Mouse (Mus musculus): ENCODE results near the gene Rnf19b.

Gene Rnf19b

GRCm38 (mm10) chr4:129058207-129059092 lies at the start of gene Rnf19b:
Gene Rnf19b, plus strand, starts transcription at chr4:129058271.
- DNase-seq (ENCODE audit: inconsistent age in 2 of 2, low spot score in 1 of 2): peak; percentile 73 to 87

- DNase-seq (ENCODE audit: inconsistent age in 2 of 2, low spot score in 1 of 2): no peak
Measured at GRCm38 (mm10) chr4:129008672-129009071, 49.4 kb upstream of the Rnf19b start.

GRCm38 (mm10) chr4:129009521-129009920 lies 48.5 kb upstream of the Rnf19b start:
- no peak for DNase-seq (ENCODE audit: inconsistent age in 2 of 2, low spot score in 1 of 2)

- DNase-seq (ENCODE audit: inconsistent age in 2 of 2, low spot score in 1 of 2): peak; percentile 73 to 85
Measured at GRCm38 (mm10) chr4:129011604-129012121, 46.4 kb upstream of the Rnf19b start.

- DNase-seq (ENCODE audit: inconsistent age in 2 of 2, low spot score in 1 of 2): no peak
Measured at GRCm38 (mm10) chr4:129013151-129013864, 44.8 kb upstream of the Rnf19b start.

- DNase-seq (ENCODE audit: inconsistent age in 2 of 2, low spot score in 1 of 2): no peak
Measured at GRCm38 (mm10) chr4:129016329-129016728, 41.7 kb upstream of the Rnf19b start.

- DNase-seq (ENCODE audit: inconsistent age in 2 of 2, low spot score in 1 of 2): no peak
Measured at GRCm38 (mm10) chr4:129017150-129017549, 40.9 kb upstream of the Rnf19b start.

GRCm38 (mm10) chr4:129018788-129019435 lies 39.2 kb upstream of the Rnf19b start:
- no peak for DNase-seq (ENCODE audit: inconsistent age in 2 of 2, low spot score in 1 of 2)

GRCm38 (mm10) chr4:129019788-129020187 lies 38.3 kb upstream of the Rnf19b start:
- no peak for DNase-seq (ENCODE audit: inconsistent age in 2 of 2, low spot score in 1 of 2)

- DNase-seq (ENCODE audit: inconsistent age in 2 of 2, low spot score in 1 of 2): peak; percentile 87 to 93
Measured at GRCm38 (mm10) chr4:129020454-129020853, 37.6 kb upstream of the Rnf19b start.

- no peak for DNase-seq (ENCODE audit: inconsistent age in 2 of 2, low spot score in 1 of 2)
Measured at GRCm38 (mm10) chr4:129021426-129021825, 36.6 kb upstream of the Rnf19b start.

GRCm38 (mm10) chr4:129021886-129022285 lies 36.2 kb upstream of the Rnf19b start:
- no peak for DNase-seq (ENCODE audit: inconsistent age in 2 of 2, low spot score in 1 of 2)

GRCm38 (mm10) chr4:129023884-129024283 lies 34.2 kb upstream of the Rnf19b start:
- DNase-seq (ENCODE audit: inconsistent age in 2 of 2, low spot score in 1 of 2): peak in 1 of 2 experiments; percentile 62

GRCm38 (mm10) chr4:129024775-129025174 lies 33.3 kb upstream of the Rnf19b start:
- DNase-seq (ENCODE audit: inconsistent age in 2 of 2, low spot score in 1 of 2): peak; percentile 95 to 97

GRCm38 (mm10) chr4:129025707-129026106 lies 32.4 kb upstream of the Rnf19b start:
- no peak for DNase-seq (ENCODE audit: inconsistent age in 2 of 2, low spot score in 1 of 2)

GRCm38 (mm10) chr4:129030746-129031145 lies 27.3 kb upstream of the Rnf19b start:
- no peak for DNase-seq (ENCODE audit: inconsistent age in 2 of 2, low spot score in 1 of 2)

GRCm38 (mm10) chr4:129031408-129031965 lies 26.6 kb upstream of the Rnf19b start:
- DNase-seq (ENCODE audit: inconsistent age in 2 of 2, low spot score in 1 of 2): no peak

GRCm38 (mm10) chr4:129032133-129032962 lies 25.7 kb upstream of the Rnf19b start:
- no peak for DNase-seq (ENCODE audit: inconsistent age in 2 of 2, low spot score in 1 of 2)

GRCm38 (mm10) chr4:129032963-129033951 lies 24.8 kb upstream of the Rnf19b start:
- peak; percentile 83 to 92 for DNase-seq (ENCODE audit: inconsistent age in 2 of 2, low spot score in 1 of 2)
